Mouse (Mus musculus): ENCODE data around the gene Wnt3a. TPM values are rescaled to one million over a fixed set of nuclear protein-coding genes. Genes with fewer than 3 reads are reported as not detected.

Gene Wnt3a
- total and polyA plus RNA-seq, 3 experiments, result not detected

- Histone ChIP-seq H3K9me3 (replicated peaks; ENCODE audit: insufficient read depth, low read length) (no peaks in the 10 kb centered on the region), H3K4me3 (ENCODE audit: control insufficient read depth in 1 of 2, insufficient read depth in 1 of 2, low read depth in 2 of 2, low read length in 2 of 2) (no peak overlapping the region), H3K79me2 (ENCODE audit: control insufficient read depth, insufficient read depth, low read length, poor library complexity) (no peaks in the 10 kb centered on the region), H3K9ac (ENCODE audit: control insufficient read depth, low read depth, low read length, poor library complexity, severe bottlenecking) (no peak overlapping the region), H3K27me3 (ENCODE audit: control insufficient read depth in 1 of 2, insufficient read depth in 2 of 2, low read length in 2 of 2) (peaks cover 0 to 4% of the 10 kb centered on the region in 2 experiments; a peak in 3 of 4 replicates), H3K27ac (ENCODE audit: control insufficient read depth, low read depth, low read length) (no peak overlapping the region), H3K4me1 (ENCODE audit: control insufficient read depth in 1 of 2, insufficient read depth in 2 of 2, low read length in 2 of 2) (peaks cover 11 to 17% of the 10 kb centered on the region in 2 experiments), H3K36me3 (ENCODE audit: control insufficient read depth in 1 of 2, insufficient read depth in 2 of 2, low read length in 2 of 2) (peaks cover 0 to 14% of the 10 kb centered on the region in 2 experiments; a peak in 2 of 4 replicates)
- DNase-seq (ENCODE audit: low read depth, low spot score), result no peak
- no peak for TF ChIP-seq EP300 (IDR thresholded peaks at IDR 0.05; ENCODE audit: low read depth in 1 of 2, low read length in 2 of 2)
- no peak for TF ChIP-seq USF1 (IDR thresholded peaks at IDR 0.05; ENCODE audit: low read depth, low read length)
Measured at GRCm38 (mm10) chr11:59265154-59265813, 25.3 kb downstream of the Wnt3a start.

DNA sequence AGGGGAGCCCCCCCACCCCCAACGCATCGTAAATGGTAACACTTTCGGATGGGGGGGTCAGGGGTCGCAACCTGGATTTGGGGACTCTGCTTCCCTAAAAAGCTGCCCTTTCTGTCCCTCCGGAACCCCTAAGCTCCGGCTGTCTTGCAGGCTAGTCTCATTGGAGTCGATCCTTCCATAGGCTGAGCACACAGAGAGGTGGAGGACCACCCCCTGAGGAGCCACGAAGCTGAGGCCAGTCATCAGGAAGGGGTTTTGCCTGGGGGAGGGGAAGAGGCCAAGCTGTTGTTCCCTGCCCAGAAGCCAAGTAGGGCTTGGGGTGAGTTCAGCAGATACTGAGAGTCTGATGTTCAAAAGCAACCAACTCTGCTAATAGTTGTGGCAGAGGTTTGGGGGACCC lies 26.0 kb downstream of the Wnt3a start:
- H3K27ac ChIP-seq (ENCODE audit: control insufficient read depth, low read depth, low read length), result no peak overlapping the region
- no peak overlapping the region for H3K9ac ChIP-seq (ENCODE audit: control insufficient read depth, low read depth, low read length, poor library complexity, severe bottlenecking)
- H3K79me2 ChIP-seq (ENCODE audit: control insufficient read depth, insufficient read depth, low read length, poor library complexity), result no peaks in the 10 kb centered on the region
- TF ChIP-seq CHD2 (IDR thresholded peaks at IDR 0.05; ENCODE audit: low read length) (no peak), MAFK (IDR thresholded peaks at IDR 0.05; ENCODE audit: borderline replicate concordance, low read depth, low read length) (no peak), CTCF (IDR thresholded peaks at IDR 0.05 in 2 of 3, conservative IDR thresholded peaks at IDR 0.05 in 1 of 3; ENCODE audit: control insufficient read depth in 1 of 3, insufficient read depth in 1 of 3, low read depth in 2 of 3, low read length in 3 of 3, poor library complexity in 1 of 3, severe bottlenecking in 1 of 3) (no peak), GATA1 (IDR thresholded peaks at IDR 0.05; ENCODE audit: low read depth, low read length) (no peak), NRF1 (IDR thresholded peaks at IDR 0.05; ENCODE audit: insufficient read depth, low read depth, low read length, poor library complexity, severe bottlenecking) (no peak), MAX (IDR thresholded peaks at IDR 0.05; ENCODE audit: low read length) (no peak), ZMIZ1 (IDR thresholded peaks at IDR 0.05; ENCODE audit: low read depth, low read length) (no peak)
- no peak for DNase-seq (ENCODE audit: low read depth, low spot score)
- H3K4me1 ChIP-seq (ENCODE audit: control insufficient read depth in 1 of 2, insufficient read depth in 2 of 2, low read length in 2 of 2), result peaks cover 11 to 24% of the 10 kb centered on the region in 2 experiments
- H3K4me3 ChIP-seq (ENCODE audit: control insufficient read depth in 1 of 2, insufficient read depth in 1 of 2, low read depth in 2 of 2, low read length in 2 of 2), result no peak overlapping the region
- no peaks in the 10 kb centered on the region for H3K9me3 ChIP-seq (replicated peaks; ENCODE audit: insufficient read depth, low read length)
- peaks cover 0 to 16% of the 10 kb centered on the region in 2 experiments; a peak in 2 of 4 replicates for H3K36me3 ChIP-seq (ENCODE audit: control insufficient read depth in 1 of 2, insufficient read depth in 2 of 2, low read length in 2 of 2)
- no peaks in the 10 kb centered on the region; a peak in 2 of 4 replicates for H3K27me3 ChIP-seq (ENCODE audit: control insufficient read depth in 1 of 2, insufficient read depth in 2 of 2, low read length in 2 of 2)

DNA sequence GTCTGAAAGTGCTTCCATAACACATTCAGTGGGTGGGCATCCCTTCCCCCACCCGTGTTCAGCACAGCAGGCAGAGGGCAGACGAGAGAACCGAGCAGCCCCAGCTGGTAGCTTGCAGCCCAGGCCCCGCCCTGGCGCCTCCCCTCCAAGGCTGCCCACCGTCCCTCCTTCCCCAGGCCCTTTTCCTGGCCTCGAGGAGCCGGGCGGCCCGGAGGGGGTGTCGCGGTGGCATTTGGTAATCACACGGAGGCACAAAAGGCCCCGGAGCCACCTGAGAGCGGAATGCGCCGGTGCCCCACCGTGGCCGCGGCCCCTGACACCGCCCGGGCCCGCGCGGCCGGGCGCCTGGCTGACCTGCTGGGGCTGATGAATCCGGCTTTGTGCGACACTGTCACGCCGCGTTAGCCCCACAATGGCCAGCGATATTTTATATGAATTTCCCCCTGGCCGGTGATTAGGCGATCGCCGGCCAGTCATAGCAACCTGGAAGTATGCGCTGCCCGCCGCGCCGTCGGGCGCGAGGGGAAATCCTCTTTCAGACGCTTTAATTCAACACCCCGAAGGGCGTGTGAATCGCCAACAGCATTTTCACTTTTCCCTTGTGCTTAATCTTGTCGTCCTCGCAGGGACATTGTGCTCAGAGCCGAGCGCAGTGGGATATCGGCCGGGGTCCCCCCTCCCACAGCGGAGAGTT lies 26.5 kb downstream of the Wnt3a start:
- no peak overlapping the region for H3K9ac ChIP-seq (ENCODE audit: control insufficient read depth, low read depth, low read length, poor library complexity, severe bottlenecking)
- peaks cover 11 to 25% of the 10 kb centered on the region in 2 experiments for H3K4me1 ChIP-seq (ENCODE audit: control insufficient read depth in 1 of 2, insufficient read depth in 2 of 2, low read length in 2 of 2)
- H3K9me3 ChIP-seq (replicated peaks; ENCODE audit: insufficient read depth, low read length), result no peaks in the 10 kb centered on the region
- H3K27me3 ChIP-seq (ENCODE audit: control insufficient read depth in 1 of 2, insufficient read depth in 2 of 2, low read length in 2 of 2), result no peaks in the 10 kb centered on the region; a peak in 1 of 4 replicates
- no peak overlapping the region for H3K27ac ChIP-seq (ENCODE audit: control insufficient read depth, low read depth, low read length)
- DNase-seq (ENCODE audit: low read depth, low spot score), result no peak
- no peaks in the 10 kb centered on the region for H3K79me2 ChIP-seq (ENCODE audit: control insufficient read depth, insufficient read depth, low read length, poor library complexity)
- no peak for TF ChIP-seq CTCF (IDR thresholded peaks at IDR 0.05 in 2 of 3, conservative IDR thresholded peaks at IDR 0.05 in 1 of 3; ENCODE audit: control insufficient read depth in 1 of 3, insufficient read depth in 1 of 3, low read depth in 2 of 3, low read length in 3 of 3, poor library complexity in 1 of 3, severe bottlenecking in 1 of 3)
- no peak for TF ChIP-seq JUND (IDR thresholded peaks at IDR 0.05; ENCODE audit: low read depth, low read length)
- no peak for TF ChIP-seq RAD21 (IDR thresholded peaks at IDR 0.05; ENCODE audit: low read depth, low read length)
- no peak overlapping the region for H3K4me3 ChIP-seq (ENCODE audit: control insufficient read depth in 1 of 2, insufficient read depth in 1 of 2, low read depth in 2 of 2, low read length in 2 of 2)
- H3K36me3 ChIP-seq (ENCODE audit: control insufficient read depth in 1 of 2, insufficient read depth in 2 of 2, low read length in 2 of 2), result peaks cover 0 to 16% of the 10 kb centered on the region in 2 experiments; a peak in 2 of 4 replicates

Data from MEL (cell line).